In genomic region chr14:16957802-16958201, GRCm38 (mm10) we compare ENCODE assay signal across 8 mouse cellular contexts.
A peak's percentile ranks its signal among the peaks of the same experiment; 100 is the strongest.
DNase-seq lines count a peak whose midpoint lies in the region; ATAC-seq and TF ChIP-seq lines count a peak whose summit lies in the region.

No protein-coding gene starts in this region.

- no peak overlapping the region for H3K27ac ChIP-seq in kidney, embryonic 15.5 days

- H3K36me3 ChIP-seq in kidney, embryonic 15.5 days, result no peaks in the 10 kb centered on the region
- H3K36me3 ChIP-seq in myocyte (ENCODE audit: control insufficient read depth, insufficient read depth), result no peaks in the 10 kb centered on the region

- H3K4me3 ChIP-seq in lung, adult 2 months (replicated peaks; ENCODE audit: extremely low read depth, low read depth, low read length), result no peak overlapping the region
- H3K4me3 ChIP-seq in kidney, embryonic 15.5 days (replicated peaks), result no peak overlapping the region
- no peak overlapping the region for H3K4me3 ChIP-seq in myocyte

- no peaks in the 10 kb centered on the region for H3K27me3 ChIP-seq in kidney, embryonic 15.5 days
- H3K27me3 ChIP-seq in myocyte (ENCODE audit: control insufficient read depth, insufficient read depth, insufficient read length), result no peaks in the 10 kb centered on the region

- no peak for TF ChIP-seq CTCF in lung, adult 2 months (IDR thresholded peaks at IDR 0.05; ENCODE audit: insufficient read depth, low read length)

- TF ChIP-seq POLR2A in lung, adult 2 months (IDR thresholded peaks at IDR 0.05; ENCODE audit: borderline replicate concordance, extremely low read depth, low read depth, low read length), result no peak
- no peak for TF ChIP-seq POLR2A in myocyte (IDR thresholded peaks at IDR 0.05; ENCODE audit: insufficient read length, low read depth)

- no peaks in the 10 kb centered on the region for H3K79me2 ChIP-seq in myocyte (ENCODE audit: control insufficient read depth, insufficient read depth)

- H3K4me2 ChIP-seq in kidney, embryonic 15.5 days, result no peak overlapping the region
- peak overlapping the region; percentile 55 for H3K4me2 ChIP-seq in myocyte (ENCODE audit: low read depth)

- peak; percentile 71 to 77 for DNase-seq in lung, adult 18-20 months
- no peak for DNase-seq in lung, adult 2 months
- peak; percentile 73 to 81 for DNase-seq in adrenal gland, postnatal 36 days
- no peak for DNase-seq in thymus, postnatal 10 days (ENCODE audit: low spot score in 2 of 2)
- DNase-seq in c-Kit-positive CD71-positive TER-119-positive erythroid progenitor cells, embryonic 14.5 days (ENCODE audit: low spot score), result no peak
- no peak for DNase-seq in spleen, adult 12 weeks (ENCODE audit: low spot score)

- no peak overlapping the region for H3K9ac ChIP-seq in kidney, embryonic 15.5 days

- H3ac ChIP-seq in myocyte (ENCODE audit: control insufficient read depth, insufficient read length), result no peak overlapping the region

- H3K9me3 ChIP-seq in kidney, embryonic 15.5 days (replicated peaks), result no peaks in the 10 kb centered on the region

- H3K4me1 ChIP-seq in lung, adult 2 months (ENCODE audit: control insufficient read depth, insufficient read depth, low read length), result peaks cover 17% of the 10 kb centered on the region
- H3K4me1 ChIP-seq in kidney, embryonic 15.5 days, result peaks cover 20% of the 10 kb centered on the region

- ATAC-seq in kidney, embryonic 15.5 days (replicated peaks; ENCODE audit: low FRiP score), result peak; percentile 73

- 12% methylated on average over 3 of the region's 3 CpGs for WGBS in lung, adult 2 months
- WGBS in kidney, embryonic 15.5 days, result 4% methylated on average over 3 of the region's 3 CpGs

TF ChIP-seq in myocyte, 11 proteins besides CTCF, POLR2A, EP300 and RAD21:
- no peak for TF ChIP-seq TCF3 (IDR thresholded peaks at IDR 0.05; ENCODE audit: insufficient read length, low read depth)
- TF ChIP-seq MAX (IDR thresholded peaks at IDR 0.05; ENCODE audit: low read depth), result no peak
- TF ChIP-seq USF1 (IDR thresholded peaks at IDR 0.05; ENCODE audit: low read depth), result no peak

Comparison
In these comparisons a context has a peak if more than half of its experiments do, and no peak if none do; other contexts are left out.
1. DNase-seq: peak in lung, adult 18-20 months (2 of 2) and adrenal gland, postnatal 36 days (2 of 2); none in lung, adult 2 months (single experiment), thymus, postnatal 10 days (0 of 2), c-Kit-positive CD71-positive TER-119-positive erythroid progenitor cells, embryonic 14.5 days (single experiment) and spleen, adult 12 weeks (single experiment).